Mouse (Mus musculus) layer of hippocampus, adult 8-10 months (tissue): ENCODE results near the gene Cyp4a31. TPM values are rescaled to one million over a fixed set of nuclear protein-coding genes. Genes with fewer than 3 reads are reported as not detected.
"Not testable (repeated sequence)": the region's sequence is repeated elsewhere in the genome, so short reads cannot be mapped to it uniquely, and the experiment has no call there.

Experiments used
- DNase-seq, 2 experiments: peaks; one replicate each; pipeline ENCODE4 v3.0.0; 2022; ENCODE audit warnings: low spot score in 2 of 2
- total RNA-seq, 4 experiments: library from RNA; stranded (reverse); gene quantifications; 2 replicates each; pipeline ENCODE4 v1.2.4; 2022

Cyp4a31 gene
- not detected for total RNA-seq

DNA sequence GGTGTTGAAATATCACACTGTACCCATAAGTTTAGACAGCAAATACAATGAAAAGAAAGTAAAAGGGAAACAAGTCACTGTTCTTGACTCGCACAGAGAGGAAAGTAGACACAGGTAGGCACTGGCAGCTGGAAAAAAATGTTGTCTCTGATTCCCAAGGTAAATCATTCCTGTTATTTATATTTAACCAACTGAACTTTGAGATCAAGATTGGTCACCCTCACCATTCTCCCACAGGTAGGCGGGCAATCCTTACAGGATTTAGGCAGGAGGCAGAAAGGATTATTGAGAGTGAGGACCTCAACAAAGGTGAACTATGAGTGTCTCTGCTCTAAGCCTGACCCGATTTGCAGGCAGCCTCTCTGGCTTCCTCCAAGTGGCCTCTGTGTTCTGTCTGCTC, at the start of gene Cyp4a31:
Gene Cyp4a31, plus strand, starts transcription at position 249 of the 400 bp plus-strand sequence.
- DNase-seq: no peak

GRCm38 (mm10) chr4:115513964-115514363, 49.5 kb upstream of the Cyp4a31 start:
- not testable (repeated sequence) for DNase-seq

DNA sequence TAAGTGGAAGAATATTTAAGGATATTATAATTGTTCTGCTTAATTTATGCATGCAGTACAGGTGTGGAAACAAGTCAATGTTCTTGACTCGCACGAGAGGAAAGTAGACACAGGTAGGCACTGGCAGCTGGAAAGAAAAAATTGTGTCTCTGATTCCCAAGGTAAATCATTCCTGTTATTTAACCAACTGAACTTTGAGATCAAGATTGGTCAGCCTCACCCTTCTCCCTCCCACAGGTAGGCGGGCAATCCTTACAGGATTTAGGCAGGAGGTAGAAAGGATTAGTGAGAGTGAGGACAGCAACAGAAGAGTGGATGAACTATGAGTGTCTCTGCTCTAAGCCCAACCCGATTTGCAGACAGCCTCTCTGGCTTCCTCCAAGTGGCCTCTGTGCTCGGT, 45.4 kb upstream of the Cyp4a31 start, which contains the start of gene Cyp4a10:
Gene Cyp4a10, plus strand, starts transcription at position 265 of the 400 bp plus-strand sequence.
- DNase-seq: not testable (repeated sequence)

DNA sequence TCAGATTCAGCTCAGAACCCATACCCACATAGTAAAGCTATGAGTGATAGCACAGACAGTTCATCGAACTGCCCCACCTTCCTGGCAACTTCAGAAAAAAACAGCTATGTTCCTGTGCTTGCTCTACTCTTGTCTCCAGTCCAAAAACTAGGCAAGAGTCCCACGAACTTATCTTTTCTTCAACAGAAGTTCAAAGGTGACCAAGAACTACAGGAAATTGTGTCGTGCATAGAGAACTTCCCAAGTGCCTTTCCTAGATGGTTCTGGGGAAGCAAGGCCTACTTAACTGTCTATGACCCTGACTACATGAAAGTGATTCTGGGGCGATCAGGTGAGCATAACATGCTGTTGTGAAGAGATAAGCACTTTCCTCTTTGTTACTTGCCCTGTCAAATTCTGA, 44.0 kb upstream of the Cyp4a31 start:
- DNase-seq: no peak

- DNase-seq: no peak
Observed at GRCm38 (mm10) chr4:115521766-115522165, 41.7 kb upstream of the Cyp4a31 start.

- DNase-seq: no peak
Observed at GRCm38 (mm10) chr4:115545101-115545500, 18.3 kb upstream of the Cyp4a31 start.

DNA sequence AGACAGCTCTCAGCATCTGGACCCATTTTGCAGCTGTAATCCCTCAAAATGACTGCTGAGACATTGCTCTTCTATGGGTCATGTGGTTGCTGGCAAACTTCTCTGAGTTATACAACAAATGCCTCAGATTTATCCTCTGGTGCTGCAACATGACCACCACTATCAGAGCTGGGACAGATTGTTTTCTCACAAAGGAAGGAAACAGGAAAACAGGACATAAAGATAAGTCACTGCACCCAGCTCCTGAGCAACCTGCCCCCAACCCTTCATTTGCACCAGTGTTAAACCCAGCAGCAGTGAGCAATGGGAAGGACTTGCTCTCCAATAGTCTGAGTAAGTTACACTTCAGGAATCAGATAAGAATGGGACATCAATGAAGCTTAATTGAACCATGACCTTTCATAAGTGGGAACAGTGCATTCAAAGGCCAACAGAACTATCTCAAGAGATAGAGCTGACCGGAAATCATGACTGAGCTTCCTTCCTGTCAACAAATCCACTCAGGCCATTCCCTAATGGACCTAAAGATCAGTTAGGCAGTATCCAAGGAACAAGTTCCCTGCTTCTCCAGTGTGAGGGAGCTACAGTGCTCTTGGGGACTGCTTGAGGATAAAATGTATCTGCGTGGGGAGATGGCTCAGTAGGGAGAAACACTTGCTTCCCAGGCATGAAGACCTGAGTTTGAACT, 17.2 kb upstream of the Cyp4a31 start:
- DNase-seq: no peak

- DNase-seq: no peak
Observed at GRCm38 (mm10) chr4:115552726-115553125, 10.7 kb upstream of the Cyp4a31 start.

- no peak for DNase-seq
Observed at GRCm38 (mm10) chr4:115555513-115555912, 7.9 kb upstream of the Cyp4a31 start.

DNA sequence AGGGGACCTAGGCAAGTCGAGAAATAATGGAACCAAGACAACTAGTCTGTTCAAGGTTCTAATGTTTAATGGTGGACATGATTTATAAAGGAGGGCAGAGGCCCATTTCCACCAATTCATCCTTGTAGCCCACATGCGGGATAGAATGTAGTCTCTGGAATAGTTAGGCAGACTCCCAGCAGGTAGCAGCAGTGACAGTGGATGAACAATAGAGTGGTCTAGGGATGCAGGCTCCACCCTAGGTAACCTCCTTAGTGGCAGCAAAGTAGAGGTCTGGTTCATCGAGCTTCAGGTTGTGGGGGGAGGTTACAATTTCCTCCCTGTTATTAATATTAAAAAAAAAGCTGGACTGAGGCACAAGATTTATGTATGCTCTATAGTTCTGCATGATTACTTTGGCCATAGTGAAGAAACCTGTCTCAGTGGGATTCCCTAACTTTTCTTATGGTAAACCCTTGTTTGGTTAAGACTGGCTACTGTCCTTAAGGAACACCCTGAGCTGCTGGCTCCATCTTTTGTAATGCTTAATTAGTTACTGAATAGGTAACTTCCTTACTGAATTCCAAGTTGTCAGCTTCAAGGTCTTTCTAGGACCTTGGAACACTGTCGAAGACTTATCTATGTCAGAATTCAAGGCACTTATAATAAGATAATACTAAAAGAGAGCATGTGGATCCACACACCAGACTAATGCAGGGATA, 5.4 kb upstream of the Cyp4a31 start:
- no peak for DNase-seq

- DNase-seq: not testable (repeated sequence)
Observed at GRCm38 (mm10) chr4:115561236-115561635, 2.2 kb upstream of the Cyp4a31 start.

GRCm38 (mm10) chr4:115564469-115565225, 1.2 kb downstream of the Cyp4a31 start:
- DNase-seq: not testable (repeated sequence)

DNA sequence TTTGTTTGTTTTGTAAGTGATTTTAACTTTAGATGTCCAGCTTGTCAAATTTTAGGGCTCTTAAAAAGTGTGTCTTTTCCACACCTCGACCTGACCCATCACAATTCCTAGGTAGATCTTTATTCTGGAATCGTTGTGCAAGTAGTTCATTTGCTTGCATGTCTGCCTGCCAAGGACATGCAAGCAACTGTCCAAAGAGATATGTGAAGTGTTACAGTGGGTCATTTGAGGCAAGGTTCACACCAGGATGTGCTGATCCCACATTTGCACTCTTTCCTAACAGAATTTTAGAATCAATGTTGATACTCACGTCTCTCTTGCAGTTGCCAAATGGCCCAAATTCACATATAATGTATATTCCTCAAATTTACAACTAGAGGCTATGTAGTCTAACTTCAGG, 11.8 kb downstream of the Cyp4a31 start:
- no peak for DNase-seq

DNA sequence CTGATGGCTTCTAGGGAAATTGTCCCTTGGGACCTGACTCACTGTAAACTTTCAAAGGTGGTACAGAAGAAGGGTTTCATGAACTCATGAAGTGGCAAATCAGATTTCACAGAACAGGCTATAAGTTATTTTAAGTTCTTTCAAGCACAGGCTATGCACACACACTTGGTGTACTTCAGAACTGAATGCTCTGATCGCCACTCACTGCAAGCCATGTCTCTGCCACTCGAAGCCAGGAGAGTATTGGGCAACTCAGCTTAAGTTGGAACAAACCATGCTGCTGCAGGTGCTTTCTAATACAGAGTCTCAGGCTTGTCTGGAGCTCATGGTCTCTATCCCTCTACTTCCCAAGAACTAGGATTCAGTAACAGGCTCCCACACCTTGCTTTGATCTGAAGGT, 12.3 kb downstream of the Cyp4a31 start:
- DNase-seq: no peak

- DNase-seq: no peak
Observed at GRCm38 (mm10) chr4:115583036-115583435, 19.6 kb downstream of the Cyp4a31 start.

GRCm38 (mm10) chr4:115596357-115596756, 32.9 kb downstream of the Cyp4a31 start:
- no peak for DNase-seq

DNA sequence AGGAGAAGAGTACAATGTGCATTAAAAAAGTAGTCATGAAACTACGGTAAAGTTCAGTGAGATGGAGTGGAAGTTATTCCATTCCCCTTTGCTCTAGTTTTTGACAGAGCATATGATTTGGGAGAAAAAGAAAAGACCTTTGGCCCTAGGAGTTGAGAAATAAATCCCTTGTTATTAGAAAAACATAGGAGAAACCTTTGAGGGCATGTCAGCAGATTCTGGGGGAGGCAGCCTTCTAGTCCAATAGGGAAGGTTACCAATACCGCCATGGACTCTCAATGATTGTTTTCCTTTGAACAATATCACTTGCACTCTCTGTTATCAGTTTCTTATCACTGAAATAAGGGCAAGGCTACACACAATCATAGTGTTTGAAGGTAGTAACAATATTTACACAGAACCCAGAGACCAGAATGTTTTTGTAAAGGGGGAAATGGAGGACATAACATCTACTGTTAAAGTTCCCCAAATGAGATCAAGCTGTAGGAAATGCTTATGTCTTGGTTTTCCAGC, 33.4 kb downstream of the Cyp4a31 start:
- DNase-seq: no peak

DNA sequence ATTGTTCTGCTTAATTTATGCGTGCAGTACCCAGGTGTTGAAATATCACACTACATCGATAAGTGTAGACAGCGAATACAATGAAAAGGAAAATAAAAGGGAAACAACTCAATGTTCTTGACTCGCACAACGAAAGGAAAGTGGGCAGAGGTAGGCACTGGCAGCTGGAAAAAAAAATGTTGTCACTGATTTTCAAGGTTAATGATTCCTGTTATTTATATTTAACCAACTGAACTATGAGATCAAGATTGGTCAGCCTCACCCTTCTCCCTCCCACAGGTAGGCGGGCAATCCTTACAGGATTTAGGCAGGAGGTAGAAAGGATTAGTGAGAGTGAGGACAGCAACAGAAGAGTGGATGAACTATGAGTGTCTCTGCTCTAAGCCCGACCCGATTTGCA, 37.2 kb downstream of the Cyp4a31 start, which contains the start of gene Cyp4a32:
Gene Cyp4a32, plus strand, starts transcription at position 359 of the 400 bp plus-strand sequence.
- not testable (repeated sequence) for DNase-seq

DNA sequence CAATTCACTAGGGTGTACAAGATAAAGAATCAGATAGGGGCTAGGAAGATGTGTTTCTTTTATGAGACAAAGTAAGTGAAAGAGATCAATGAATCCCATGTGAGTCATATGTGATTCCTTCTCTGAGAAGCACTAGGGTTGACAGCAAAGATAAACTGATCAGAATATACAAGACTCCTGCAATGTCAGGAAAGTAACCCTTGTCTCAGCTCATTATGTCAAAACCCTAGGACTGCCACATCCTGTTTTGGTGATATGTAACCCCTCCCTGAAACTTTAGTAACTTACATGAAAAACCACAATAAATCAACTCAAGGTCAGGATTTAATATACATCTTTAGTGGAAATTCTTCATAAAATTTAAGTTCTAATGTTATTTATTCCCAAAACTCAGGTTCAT, 50.6 kb downstream of the Cyp4a31 start:
- DNase-seq: no peak

- not testable (repeated sequence) for DNase-seq
Observed at GRCm38 (mm10) chr4:115625560-115625959, 62.1 kb downstream of the Cyp4a31 start.
